Mouse (Mus musculus) macrophage (primary cell): ENCODE results near the gene Phf21a. TPM values are rescaled to one million over a fixed set of nuclear protein-coding genes. Genes with fewer than 3 reads are reported as not detected.
"Not testable (repeated sequence)": the region's sequence is repeated elsewhere in the genome, so short reads cannot be mapped to it uniquely, and the experiment has no call there.

Source experiments
- H3K27ac ChIP-seq: fragments of 350-480 bp; formaldehyde crosslinking; 2 replicates; pipeline ENCODE4 v1.9.0; 2021
- H3K36me3 ChIP-seq: fragments of 350-480 bp; formaldehyde crosslinking; 2 replicates; pipeline ENCODE4 v1.9.0; 2021; ENCODE audit errors: inconsistent target
- H3K4me3 ChIP-seq: fragments of 350-480 bp; formaldehyde crosslinking; 2 replicates; pipeline ENCODE4 v1.9.0; 2021; ENCODE audit errors: inconsistent target
- H3K79me2 ChIP-seq: fragments of 350-480 bp; formaldehyde crosslinking; 2 replicates; pipeline ENCODE4 v1.9.0; 2021; ENCODE audit errors: inconsistent target
- WGBS: methylation state at CpG from one replicate; pipeline ENCODE4 v1.1.7; 2026; ENCODE audit warnings: inconsistent platforms; ENCODE audit not compliant: missing documents; 5-methylcytosine and 5-hydroxymethylcytosine counted together
- polyA plus RNA-seq: library from polyadenylated mRNA; stranded (reverse); fragments of 250-400 nt; gene quantifications from 3 replicates; pipeline ENCODE4 v1.2.4, GENCODE M21; 2018; ENCODE audit warnings: inconsistent platforms

Gene Phf21a
- polyA plus RNA-seq, 1 experiment from 2014 or later, result 55.5 TPM

- not testable (repeated sequence) for H3K27ac ChIP-seq, H3K79me2 ChIP-seq, H3K4me3 ChIP-seq, H3K36me3 ChIP-seq
- 90% methylated on average over 4 of the region's 4 CpGs for whole genome bisulfite sequencing
These were observed 307.0 kb downstream of the Phf21a start for GRCm38 (mm10) chr2:92399877-92400276.

GRCm38 (mm10) chr2:92400682-92401081, 307.8 kb downstream of the Phf21a start:
- H3K27ac ChIP-seq, result no peak overlapping the region
- no peaks in the 10 kb centered on the region for H3K79me2 ChIP-seq
- no peak overlapping the region for H3K4me3 ChIP-seq
- 22% methylated on average over 22 of the region's 22 CpGs for WGBS
- H3K36me3 ChIP-seq, result no peaks in the 10 kb centered on the region

GRCm38 (mm10) chr2:92401091-92401561, 308.2 kb downstream of the Phf21a start, which contains the start of gene Mapk8ip1:
Gene Mapk8ip1 (minus strand): TSS chr2:92401263.
- H3K4me3 ChIP-seq, result no peak within 1 kb of the TSS
- no peak within 1 kb of the TSS for H3K27ac ChIP-seq
- no peaks in the 10 kb centered on the region for H3K79me2 ChIP-seq
- no peaks in the 10 kb centered on the region for H3K36me3 ChIP-seq
- WGBS, result 4% methylated on average over 58 of the region's 59 CpGs

- no peak overlapping the region for H3K4me3 ChIP-seq
- H3K79me2 ChIP-seq, result no peaks in the 10 kb centered on the region
- H3K36me3 ChIP-seq, result no peaks in the 10 kb centered on the region
- WGBS, result 90% methylated on average over 4 of the region's 4 CpGs
- no peak overlapping the region for H3K27ac ChIP-seq
These were observed 309.8 kb downstream of the Phf21a start for GRCm38 (mm10) chr2:92402591-92403326.

GRCm38 (mm10) chr2:92403776-92404319, 310.9 kb downstream of the Phf21a start:
- 96% methylated on average over 5 of the region's 5 CpGs for WGBS
- Histone ChIP-seq H3K36me3 (peaks cover 6% of the 10 kb centered on the region; the same call in 1 of the 2 replicates), H3K79me2 (no peaks in the 10 kb centered on the region), H3K4me3 (no peak overlapping the region), H3K27ac (no peak overlapping the region)

- Histone ChIP-seq H3K79me2 (no peaks in the 10 kb centered on the region), H3K4me3 (no peak overlapping the region), H3K27ac (no peak overlapping the region), H3K36me3 (peaks cover 14% of the 10 kb centered on the region; the same call in 1 of the 2 replicates)
- WGBS, result 94% methylated on average over 6 of the region's 6 CpGs
These were observed 311.8 kb downstream of the Phf21a start for GRCm38 (mm10) chr2:92404737-92405136.

GRCm38 (mm10) chr2:92405687-92406086, 312.8 kb downstream of the Phf21a start:
- Histone ChIP-seq H3K4me3 (no peak overlapping the region), H3K79me2 (no peaks in the 10 kb centered on the region), H3K27ac (no peak overlapping the region), H3K36me3 (peaks cover 19% of the 10 kb centered on the region; the same call in 1 of the 2 replicates)
- 90% methylated on average over 7 of the region's 7 CpGs for WGBS

- 94% methylated on average over 14 of the region's 18 CpGs for WGBS
- H3K4me3 ChIP-seq, result no peak overlapping the region
- no peaks in the 10 kb centered on the region for H3K79me2 ChIP-seq
- H3K36me3 ChIP-seq, result peaks cover 39% of the 10 kb centered on the region
- H3K27ac ChIP-seq, result no peak overlapping the region
These were observed 315.6 kb downstream of the Phf21a start for GRCm38 (mm10) chr2:92408309-92409045.

GRCm38 (mm10) chr2:92411705-92412104, 318.8 kb downstream of the Phf21a start:
- Histone ChIP-seq H3K36me3 (peaks cover 53% of the 10 kb centered on the region), H3K79me2 (no peaks in the 10 kb centered on the region), H3K27ac (no peak overlapping the region), H3K4me3 (no peak overlapping the region)
- 95% methylated on average over 10 of the region's 10 CpGs for WGBS

Other genes with a start within 250 kb of the Phf21a start
- gene Chrm4, start 165.9 kb upstream of the Phf21a start, polyA plus RNA-seq, result not detected in 3 replicates
- 0.25 to 2.4 TPM (median 1.6 TPM) in 3 replicates for gene Mdk, start 160.8 kb upstream of the Phf21a start, polyA plus RNA-seq
- 0.09 TPM in 1 of 3 replicates, not detected in the others for gene Gm9821, start 147.4 kb upstream of the Phf21a start, polyA plus RNA-seq
- 81.8 to 163 TPM (median 99.1 TPM) in 3 replicates for gene Dgkz, start 117.3 kb upstream of the Phf21a start, polyA plus RNA-seq
- 1.7 to 7.4 TPM (median 6.5 TPM) in 3 replicates for gene Creb3l1, start 68.6 kb upstream of the Phf21a start, polyA plus RNA-seq